Mouse (Mus musculus) embryonic facial prominence, embryonic 11.5 days (tissue): ENCODE data around the gene Ikbke. TPM values are rescaled to one million over a fixed set of nuclear protein-coding genes. Genes with fewer than 3 reads are reported as not detected.

Source experiments
- ATAC-seq: fragments of 200-750 bp; cut with Nextera tagmentation; replicated peaks from 2 replicates; pipeline ENCODE4 v1.8.0; 2017; ENCODE audit warnings: low read depth; ENCODE audit not compliant: insufficient number of reproducible peaks, low FRiP score, low TSS enrichment
- DNase-seq: peaks from one replicate; pipeline ENCODE4 v3.0.0-alpha.2; 2015; ENCODE audit warnings: low spot score
- H3K27ac ChIP-seq: fragments of 300-500 bp; sonication (generic); replicated peaks from 2 replicates; pipeline ENCODE4 v1.5.1; 2014; ENCODE audit warnings: mild to moderate bottlenecking, low read depth, low read length, control low read depth
- H3K27me3 ChIP-seq: fragments of 300-500 bp; sonication (generic); 2 replicates; pipeline ENCODE4 v1.6.1; 2014; ENCODE audit warnings: mild to moderate bottlenecking, low read length, moderate library complexity, mixed read lengths; ENCODE audit not compliant: control insufficient read depth, insufficient read depth
- H3K36me3 ChIP-seq: fragments of 300-500 bp; sonication (generic); replicated peaks from 2 replicates; pipeline ENCODE4 v1.6.1; 2014; ENCODE audit warnings: low read depth, mild to moderate bottlenecking, low read length, moderate library complexity, mixed read lengths; ENCODE audit not compliant: control insufficient read depth, insufficient read depth
- H3K4me1 ChIP-seq: fragments of 300-500 bp; sonication (generic); 2 replicates; pipeline ENCODE4 v1.6.1; 2014; ENCODE audit warnings: low read length, mixed read lengths; ENCODE audit not compliant: control insufficient read depth, insufficient read depth
- H3K4me2 ChIP-seq: fragments of 300-500 bp; sonication (generic); 2 replicates; pipeline ENCODE4 v1.6.1; 2014; ENCODE audit warnings: low read depth, mild to moderate bottlenecking, control low read depth, low read length, moderate library complexity
- H3K4me3 ChIP-seq: fragments of 300-500 bp; sonication (generic); 2 replicates; pipeline ENCODE4 v1.5.1; 2014; ENCODE audit warnings: low read depth, low read length, control low read depth
- H3K9ac ChIP-seq: fragments of 300-500 bp; sonication (generic); replicated peaks from 2 replicates; pipeline ENCODE4 v1.6.1; 2014; ENCODE audit warnings: mild to moderate bottlenecking, control low read depth, low read length
- H3K9me3 ChIP-seq: fragments of 300-500 bp; sonication (generic); replicated peaks from 2 replicates; pipeline ENCODE4 v1.6.1; 2016; ENCODE audit warnings: mild to moderate bottlenecking, low read length, inconsistent platforms, mixed read lengths; ENCODE audit not compliant: control insufficient read depth
- WGBS: fragments of 180-500 bp; shearing (Covaris S2); extraction: QIAGEN DNeasy Blood & Tissue Kit; methylation state at CpG from one replicate; pipeline ENCODE4 v1.1.7; 2014; 5-methylcytosine and 5-hydroxymethylcytosine counted together
- polyA plus RNA-seq: library from polyadenylated mRNA; unstranded; fragments of >200 nt; fragmentation: Nextera tagmentation; extraction: Ambion mirVana; gene quantifications from 2 replicates; pipeline ENCODE4 v1.2.1, GENCODE M21; 2014

Gene Ikbke
- polyA plus RNA-seq, 1 experiment from 2014 or later: 0.49 TPM

DNA sequence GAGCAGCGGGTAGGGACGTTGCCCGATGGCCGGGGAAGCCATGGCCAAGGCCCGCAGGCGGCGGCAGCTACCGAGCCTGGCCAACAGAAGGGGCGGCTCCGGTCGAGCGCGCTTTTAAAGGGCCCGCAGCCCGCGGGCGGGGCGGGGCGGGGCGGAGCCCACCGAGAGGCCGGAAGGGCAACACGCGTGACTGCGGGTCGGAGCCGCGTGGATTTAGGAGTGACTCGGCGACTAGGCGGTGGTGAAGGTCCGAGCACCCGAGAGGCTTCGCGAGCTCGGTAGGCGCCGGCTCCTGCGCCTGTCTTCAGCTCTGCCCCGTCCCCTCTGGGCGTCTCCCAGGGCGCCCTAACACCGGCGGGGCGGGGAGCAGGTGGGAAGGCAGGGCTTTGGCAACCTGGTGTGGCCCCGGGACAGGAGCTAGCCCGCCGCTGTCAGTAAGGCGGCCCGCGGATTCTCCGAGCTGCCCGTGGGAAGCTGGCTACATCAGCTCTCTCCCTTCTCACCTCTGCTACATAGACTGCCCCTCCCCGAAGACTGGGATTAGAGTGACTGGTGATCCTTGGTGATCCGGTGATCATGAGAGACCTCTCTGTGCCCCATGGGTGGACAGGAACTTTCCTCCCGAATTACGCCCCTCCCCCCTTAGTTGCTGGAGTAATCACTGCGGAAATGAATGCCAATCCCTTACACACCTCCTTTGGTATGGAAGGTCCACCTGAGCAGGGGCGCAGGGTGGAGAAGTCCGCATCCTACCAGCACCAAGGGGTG lies 34.1 kb downstream of the Ikbke start, which contains the start of gene Rassf5:
TSS of gene Rassf5 (minus strand) at position 170 of the 768 bp plus-strand sequence.
- peak; percentile 32; the same call in 1 of the 2 replicates for ATAC-seq
- H3K4me3 ChIP-seq: peak within 1 kb of the TSS; percentile 54
- H3K9ac ChIP-seq: peak within 1 kb of the TSS; percentile 61
- H3K27ac ChIP-seq: no peak within 1 kb of the TSS
- no peaks in the 10 kb centered on the region for H3K9me3 ChIP-seq
- WGBS: under 1% methylated on average over 51 of the region's 60 CpGs
- peaks cover 4% of the 10 kb centered on the region; the same call in 1 of the 2 replicates for H3K4me1 ChIP-seq
- peak; percentile 45 for DNase-seq
- H3K36me3 ChIP-seq: no peaks in the 10 kb centered on the region
- H3K27me3 ChIP-seq: peaks cover 31% of the 10 kb centered on the region
- peak within 1 kb of the TSS; percentile 97 for H3K4me2 ChIP-seq

- Histone ChIP-seq H3K9me3 (no peaks in the 10 kb centered on the region), H3K4me2 (peak overlapping the region; percentile 97), H3K9ac (peak overlapping the region; percentile 61), H3K4me1 (peaks cover 4% of the 10 kb centered on the region; the same call in 1 of the 2 replicates), H3K27me3 (peaks cover 31% of the 10 kb centered on the region), H3K27ac (no peak overlapping the region), H3K4me3 (peak overlapping the region; percentile 54), H3K36me3 (no peaks in the 10 kb centered on the region)
- DNase-seq (no peak), ATAC-seq (0 out of 2 replicates have a peak, but pooled peaks have one; percentile 16)
- WGBS: 1% methylated on average over 53 of the region's 57 CpGs
Observed at GRCm38 (mm10) chr1:131244536-131245088, 34.8 kb downstream of the Ikbke start.

- WGBS: 49% methylated on average over 6 of the region's 6 CpGs
- DNase-seq: no peak
- no peak overlapping the region for H3K4me3 ChIP-seq
- no peak overlapping the region for H3K9ac ChIP-seq
- H3K9me3 ChIP-seq: no peaks in the 10 kb centered on the region
- ATAC-seq: no peak
- H3K27ac ChIP-seq: no peak overlapping the region
- peaks cover 4% of the 10 kb centered on the region; the same call in 1 of the 2 replicates for H3K4me1 ChIP-seq
- H3K27me3 ChIP-seq: peaks cover 31% of the 10 kb centered on the region
- H3K36me3 ChIP-seq: no peaks in the 10 kb centered on the region
- no peak overlapping the region for H3K4me2 ChIP-seq
Observed at GRCm38 (mm10) chr1:131242956-131243355, 36.5 kb downstream of the Ikbke start.

- Histone ChIP-seq H3K4me2 (no peak overlapping the region), H3K9me3 (no peaks in the 10 kb centered on the region), H3K4me3 (no peak overlapping the region), H3K9ac (no peak overlapping the region), H3K4me1 (peaks cover 3% of the 10 kb centered on the region; the same call in 1 of the 2 replicates), H3K36me3 (no peaks in the 10 kb centered on the region), H3K27ac (no peak overlapping the region), H3K27me3 (peaks cover 19% of the 10 kb centered on the region)
- 64% methylated on average over 12 of the region's 12 CpGs for WGBS
- DNase-seq (no peak), ATAC-seq (no peak)
Observed at GRCm38 (mm10) chr1:131239576-131240193, 39.7 kb downstream of the Ikbke start.

DNA sequence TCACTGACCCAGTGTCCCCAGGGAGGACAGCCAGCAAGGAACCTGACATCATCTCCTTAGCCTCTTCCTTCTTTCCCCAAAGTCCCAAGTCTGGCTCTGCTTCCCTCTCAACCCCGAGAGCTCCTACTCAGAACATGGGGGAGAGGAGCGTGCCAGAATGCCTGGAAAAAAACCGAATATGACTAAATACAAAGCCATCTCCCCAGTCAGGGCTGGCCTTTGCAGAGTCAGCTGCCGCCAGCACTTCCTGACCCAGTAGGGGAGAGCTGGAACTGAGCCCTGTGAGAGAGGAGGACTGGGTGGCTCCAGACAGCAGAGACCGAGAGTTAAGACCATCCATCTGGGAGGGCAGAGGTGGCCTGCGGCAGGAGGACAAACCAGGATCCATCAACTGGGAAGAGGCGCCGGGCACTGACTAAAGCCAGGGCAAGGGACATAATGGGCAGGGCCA lies 40.5 kb downstream of the Ikbke start:
- Histone ChIP-seq H3K36me3 (no peaks in the 10 kb centered on the region), H3K27ac (no peak overlapping the region), H3K9me3 (no peaks in the 10 kb centered on the region), H3K9ac (no peak overlapping the region), H3K4me1 (no peaks in the 10 kb centered on the region), H3K4me3 (no peak overlapping the region), H3K27me3 (peaks cover 12% of the 10 kb centered on the region), H3K4me2 (no peak overlapping the region)
- WGBS: 70% methylated on average over 8 of the region's 8 CpGs
- no peak for ATAC-seq
- no peak for DNase-seq

DNA sequence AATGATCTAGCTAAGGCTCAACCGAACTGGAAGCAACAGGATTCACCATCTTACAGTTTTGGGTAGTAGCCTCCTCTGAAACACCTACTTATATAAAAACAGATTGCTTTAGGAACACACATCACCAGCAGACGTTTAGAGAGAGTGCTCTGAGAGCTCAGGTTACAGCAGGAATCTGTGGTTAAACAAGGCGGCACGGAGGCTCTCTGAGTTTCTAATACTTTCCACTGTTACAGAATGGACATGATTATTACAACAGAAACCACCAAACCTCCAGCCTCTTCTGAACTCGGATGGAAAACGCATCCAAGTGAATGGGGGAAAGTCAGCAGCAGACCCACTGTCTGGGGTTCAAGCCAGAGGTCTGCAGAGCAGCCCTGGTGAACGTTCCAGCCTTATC lies 43.3 kb downstream of the Ikbke start:
- Histone ChIP-seq H3K4me3 (no peak overlapping the region), H3K27ac (no peak overlapping the region), H3K4me1 (no peaks in the 10 kb centered on the region), H3K36me3 (no peaks in the 10 kb centered on the region), H3K27me3 (no peaks in the 10 kb centered on the region), H3K9ac (no peak overlapping the region), H3K9me3 (no peaks in the 10 kb centered on the region), H3K4me2 (no peak overlapping the region)
- DNase-seq (no peak), ATAC-seq (no peak)
- 47% methylated on average over 7 of the region's 7 CpGs for WGBS

GRCm38 (mm10) chr1:131233527-131233926 lies 45.9 kb downstream of the Ikbke start:
- H3K4me2 ChIP-seq: no peak overlapping the region
- DNase-seq: no peak
- WGBS: 66% methylated on average over 12 of the region's 12 CpGs

DNA sequence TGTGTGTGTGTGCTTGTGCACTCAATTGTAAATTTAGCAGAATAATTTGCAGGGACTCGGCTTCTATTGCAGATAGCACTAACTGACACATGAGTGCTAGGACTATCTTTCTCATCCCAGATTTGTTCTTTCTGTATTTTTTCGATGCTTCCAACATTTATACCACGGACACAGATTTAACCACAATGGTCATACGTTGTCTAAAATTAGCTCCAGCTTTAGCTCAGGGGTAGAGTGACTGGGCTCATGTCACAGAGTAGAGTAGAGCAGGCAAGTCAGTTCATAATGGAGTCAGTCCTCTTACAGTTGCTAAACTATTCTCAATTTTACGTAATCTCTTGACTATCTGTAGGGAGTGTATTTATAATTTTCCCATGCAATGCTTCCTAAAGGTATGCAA lies 50.7 kb downstream of the Ikbke start:
- 91% methylated on average over 5 of the region's 5 CpGs for WGBS
- Histone ChIP-seq H3K4me2 (no peak overlapping the region), H3K27ac (no peak overlapping the region), H3K9ac (no peak overlapping the region), H3K9me3 (no peaks in the 10 kb centered on the region), H3K4me3 (no peak overlapping the region), H3K4me1 (no peaks in the 10 kb centered on the region), H3K27me3 (no peaks in the 10 kb centered on the region), H3K36me3 (no peaks in the 10 kb centered on the region)
- ATAC-seq (no peak), DNase-seq (no peak)

More at GRCm38 (mm10) chr1:131233527-131233926, 45.9 kb downstream of the Ikbke start:
- H3K4me3 ChIP-seq: no peak overlapping the region
- H3K9ac ChIP-seq: no peak overlapping the region
- H3K27me3 ChIP-seq: no peaks in the 10 kb centered on the region
- no peak overlapping the region for H3K27ac ChIP-seq
- ATAC-seq: no peak
- H3K4me1 ChIP-seq: no peaks in the 10 kb centered on the region
- no peaks in the 10 kb centered on the region for H3K36me3 ChIP-seq
- no peaks in the 10 kb centered on the region for H3K9me3 ChIP-seq
